Mouse (Mus musculus): Measurements from ENCODE around the gene Fam131c.

GRCm38 (mm10) chr4:141345219-141345618, 22.8 kb upstream of the Fam131c start:
- TF ChIP-seq CTCF (conservative IDR thresholded peaks at IDR 0.05; ENCODE audit: low read length) (no peak), NANOG (IDR thresholded peaks at IDR 0.05; ENCODE audit: borderline replicate concordance, low read length) (no peak), POU5F1 (IDR thresholded peaks at IDR 0.05; ENCODE audit: borderline replicate concordance, low read length) (no peak)
